Mouse (Mus musculus) liver, postnatal 0 days (tissue): ENCODE results near the gene Arl8a. TPM values are rescaled to one million over a fixed set of nuclear protein-coding genes. Genes with fewer than 3 reads are reported as not detected.

Source experiments
- ATAC-seq: fragments of 200-750 bp; cut with Nextera tagmentation; 2 replicates; pipeline ENCODE4 v1.8.0; 2017; ENCODE audit warnings: mild to moderate bottlenecking, moderate library complexity
- DNase-seq: peaks from one replicate; pipeline ENCODE4 v3.0.0-alpha.2; 2016
- H3K27ac ChIP-seq: fragments of 300-500 bp; sonication (generic); 2 replicates; pipeline ENCODE4 v1.5.1; 2014; ENCODE audit warnings: antibody characterized with exemption, moderate library complexity, mild to moderate bottlenecking, low read depth
- H3K27me3 ChIP-seq: fragments of 300-500 bp; sonication (generic); 2 replicates; pipeline ENCODE4 v1.6.1; 2014; ENCODE audit warnings: low read length, control low read depth, mixed read lengths; ENCODE audit not compliant: insufficient read depth
- H3K36me3 ChIP-seq: fragments of 300-500 bp; sonication (generic); replicated peaks from 2 replicates; pipeline ENCODE4 v1.6.1; 2014; ENCODE audit warnings: mild to moderate bottlenecking, control low read depth, low read length, moderate library complexity, mixed read lengths; ENCODE audit not compliant: insufficient read depth
- H3K4me1 ChIP-seq: fragments of 300-500 bp; sonication (generic); 2 replicates; pipeline ENCODE4 v1.6.1; 2014; ENCODE audit warnings: antibody characterized with exemption, mild to moderate bottlenecking, control low read depth; ENCODE audit not compliant: insufficient read depth
- H3K4me2 ChIP-seq: fragments of 300-500 bp; sonication (generic); 2 replicates; pipeline ENCODE4 v1.6.1; 2014; ENCODE audit warnings: low read depth, mild to moderate bottlenecking, low read length, moderate library complexity, mixed read lengths
- H3K4me3 ChIP-seq: fragments of 300-500 bp; sonication (generic); 2 replicates; pipeline ENCODE4 v1.5.1; 2014; ENCODE audit warnings: low read depth, low read length
- H3K9ac ChIP-seq: fragments of 300-500 bp; sonication (generic); replicated peaks from 2 replicates; pipeline ENCODE4 v1.6.1; 2014; ENCODE audit warnings: mild to moderate bottlenecking, moderate library complexity
- H3K9me3 ChIP-seq: fragments of 300-500 bp; sonication (generic); 2 replicates; pipeline ENCODE4 v1.6.1; 2016; ENCODE audit warnings: mild to moderate bottlenecking, control low read depth, low read length, mixed read lengths
- CTCF ChIP-seq: sonication (generic); IDR thresholded peaks from 2 replicates; pipeline ENCODE4 v1.5.1; 2016; ENCODE audit warnings: antibody characterized with exemption, low read depth
- EP300 ChIP-seq: IDR thresholded peaks from 2 replicates; pipeline ENCODE4 v1.6.1; 2016; ENCODE audit warnings: antibody characterized with exemption, low read depth, mild to moderate bottlenecking
- WGBS: fragments of 180-500 bp; shearing (Covaris S2); extraction: QIAGEN DNeasy Blood & Tissue Kit; methylation state at CpG from one replicate; pipeline ENCODE4 v1.1.7; 2014; ENCODE audit not compliant: insufficient replicate concordance; 5-methylcytosine and 5-hydroxymethylcytosine counted together
- polyA plus RNA-seq: library from polyadenylated mRNA; unstranded; fragments of >200 nt; fragmentation: Nextera tagmentation; extraction: Ambion mirVana; gene quantifications from 2 replicates; pipeline ENCODE4 v1.2.1, GENCODE M21; 2015

Arl8a gene
- polyA plus RNA-seq, 1 experiment from 2014 or later, result 11.3 TPM

GRCm38 (mm10) chr1:135139906-135140305 is 6.7 kb upstream of the Arl8a start:
- Histone ChIP-seq H3K4me2 (no peak overlapping the region), H3K9ac (no peak overlapping the region), H3K4me3 (no peak overlapping the region), H3K4me1 (no peaks in the 10 kb centered on the region; the same call in 1 of the 2 replicates), H3K27ac (no peak overlapping the region), H3K9me3 (no peaks in the 10 kb centered on the region), H3K36me3 (peaks cover 9% of the 10 kb centered on the region), H3K27me3 (no peaks in the 10 kb centered on the region)
- WGBS, result 73% methylated on average over 2 of the region's 2 CpGs
- ATAC-seq, result no peak
- peak; percentile 46 for DNase-seq
- no peak for TF ChIP-seq CTCF
- no peak for TF ChIP-seq EP300

GRCm38 (mm10) chr1:135142452-135142851 is 4.2 kb upstream of the Arl8a start:
- H3K4me3 ChIP-seq, result no peak overlapping the region
- no peak overlapping the region for H3K27ac ChIP-seq
- TF ChIP-seq EP300 (no peak), CTCF (no peak)
- 56% methylated on average over 2 of the region's 2 CpGs for WGBS
- no peak for ATAC-seq
- peaks cover 8% of the 10 kb centered on the region for H3K36me3 ChIP-seq
- H3K9me3 ChIP-seq, result no peaks in the 10 kb centered on the region
- H3K4me1 ChIP-seq, result peaks cover 2% of the 10 kb centered on the region; the same call in 1 of the 2 replicates
- no peaks in the 10 kb centered on the region for H3K27me3 ChIP-seq
- no peak overlapping the region for H3K4me2 ChIP-seq
- no peak for DNase-seq
- no peak overlapping the region for H3K9ac ChIP-seq

- no peak for ATAC-seq
- Histone ChIP-seq H3K36me3 (peaks cover 7% of the 10 kb centered on the region), H3K27me3 (no peaks in the 10 kb centered on the region), H3K9me3 (no peaks in the 10 kb centered on the region), H3K9ac (no peak overlapping the region), H3K27ac (no peak overlapping the region), H3K4me2 (no peak overlapping the region), H3K4me3 (no peak overlapping the region), H3K4me1 (peaks cover 11% of the 10 kb centered on the region; the same call in 1 of the 2 replicates)
- 84% methylated on average over 2 of the region's 2 CpGs for WGBS
- DNase-seq, result no peak
- no peak for TF ChIP-seq CTCF
- TF ChIP-seq EP300, result no peak
Measured at GRCm38 (mm10) chr1:135143940-135144339, 2.7 kb upstream of the Arl8a start.

GRCm38 (mm10) chr1:135146946-135147701 is 500 bp downstream of the Arl8a start:
- under 1% methylated on average over 61 of the region's 69 CpGs for WGBS
- no peaks in the 10 kb centered on the region for H3K27me3 ChIP-seq
- peak overlapping the region; percentile 78 for H3K27ac ChIP-seq

GRCm38 (mm10) chr1:135147702-135148058 is 1.1 kb downstream of the Arl8a start:
- H3K4me1 ChIP-seq, result peaks cover 13% of the 10 kb centered on the region
- H3K9me3 ChIP-seq, result no peaks in the 10 kb centered on the region
- no peaks in the 10 kb centered on the region for H3K27me3 ChIP-seq
- H3K9ac ChIP-seq, result peak overlapping the region; percentile 80
- peak overlapping the region; percentile 78 for H3K27ac ChIP-seq
- peak overlapping the region; percentile 88 for H3K4me3 ChIP-seq
- peak; percentile 33; the same call in 1 of the 2 replicates for ATAC-seq
- peak overlapping the region; percentile 82 for H3K4me2 ChIP-seq
- 7% methylated on average over 7 of the region's 7 CpGs for WGBS
- TF ChIP-seq CTCF (no peak), EP300 (no peak)
- no peak for DNase-seq
- H3K36me3 ChIP-seq, result peaks cover 5% of the 10 kb centered on the region; the same call in 1 of the 2 replicates

More at GRCm38 (mm10) chr1:135146946-135147701, 500 bp downstream of the Arl8a start:
- H3K9ac ChIP-seq, result peak overlapping the region; percentile 80
- peaks cover 13% of the 10 kb centered on the region for H3K4me1 ChIP-seq
- H3K36me3 ChIP-seq, result peaks cover 5% of the 10 kb centered on the region; the same call in 1 of the 2 replicates
- peak overlapping the region; percentile 88 for H3K4me3 ChIP-seq
- DNase-seq, result peak; percentile 89
- peak overlapping the region; percentile 82 for H3K4me2 ChIP-seq
- TF ChIP-seq CTCF (no peak), EP300 (no peak)
- ATAC-seq, result peak; percentile 70
- no peaks in the 10 kb centered on the region for H3K9me3 ChIP-seq

- no peaks in the 10 kb centered on the region for H3K27me3 ChIP-seq
- no peak for TF ChIP-seq EP300
- TF ChIP-seq CTCF, result no peak
- no peak for DNase-seq
- no peaks in the 10 kb centered on the region for H3K9me3 ChIP-seq
- H3K4me2 ChIP-seq, result peak overlapping the region; percentile 82
- peak overlapping the region; percentile 88 for H3K4me3 ChIP-seq
- peaks cover 3% of the 10 kb centered on the region; the same call in 1 of the 2 replicates for H3K36me3 ChIP-seq
- no peak for ATAC-seq
- H3K4me1 ChIP-seq, result peaks cover 13% of the 10 kb centered on the region
- 74% methylated on average over 4 of the region's 4 CpGs for WGBS
- no peak overlapping the region for H3K9ac ChIP-seq
- H3K27ac ChIP-seq, result no peak overlapping the region
Measured at GRCm38 (mm10) chr1:135148476-135148875, 1.9 kb downstream of the Arl8a start.
